Mouse (Mus musculus) MN1 (cell line): ENCODE data around the gene Btbd16.

Source experiments
- DNase-seq: peaks from one replicate; pipeline ENCODE4 v3.0.0-alpha.2; 2016; ENCODE audit warnings: low spot score

Gene Btbd16

DNA sequence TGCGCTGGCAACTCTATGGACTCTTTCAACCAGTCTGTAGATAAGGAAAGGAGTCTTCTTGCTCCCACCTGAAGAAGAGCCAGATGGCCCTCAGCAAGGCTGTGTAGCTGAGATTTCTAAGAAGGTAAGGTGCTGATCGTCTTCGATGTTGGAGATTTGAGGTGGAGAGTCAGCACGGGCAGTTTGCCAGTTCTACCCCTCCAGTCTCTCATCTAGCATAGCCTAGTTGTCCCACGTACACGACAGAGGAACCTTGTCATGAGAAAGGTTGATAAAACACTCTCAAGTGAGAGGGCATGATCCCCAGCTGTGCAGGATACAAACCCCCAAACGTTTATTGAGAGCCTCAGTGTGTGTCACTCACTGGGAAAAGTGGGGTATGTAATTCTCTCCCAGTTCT lies 90.8 kb downstream of the Btbd16 start:
- no peak for DNase-seq

DNA sequence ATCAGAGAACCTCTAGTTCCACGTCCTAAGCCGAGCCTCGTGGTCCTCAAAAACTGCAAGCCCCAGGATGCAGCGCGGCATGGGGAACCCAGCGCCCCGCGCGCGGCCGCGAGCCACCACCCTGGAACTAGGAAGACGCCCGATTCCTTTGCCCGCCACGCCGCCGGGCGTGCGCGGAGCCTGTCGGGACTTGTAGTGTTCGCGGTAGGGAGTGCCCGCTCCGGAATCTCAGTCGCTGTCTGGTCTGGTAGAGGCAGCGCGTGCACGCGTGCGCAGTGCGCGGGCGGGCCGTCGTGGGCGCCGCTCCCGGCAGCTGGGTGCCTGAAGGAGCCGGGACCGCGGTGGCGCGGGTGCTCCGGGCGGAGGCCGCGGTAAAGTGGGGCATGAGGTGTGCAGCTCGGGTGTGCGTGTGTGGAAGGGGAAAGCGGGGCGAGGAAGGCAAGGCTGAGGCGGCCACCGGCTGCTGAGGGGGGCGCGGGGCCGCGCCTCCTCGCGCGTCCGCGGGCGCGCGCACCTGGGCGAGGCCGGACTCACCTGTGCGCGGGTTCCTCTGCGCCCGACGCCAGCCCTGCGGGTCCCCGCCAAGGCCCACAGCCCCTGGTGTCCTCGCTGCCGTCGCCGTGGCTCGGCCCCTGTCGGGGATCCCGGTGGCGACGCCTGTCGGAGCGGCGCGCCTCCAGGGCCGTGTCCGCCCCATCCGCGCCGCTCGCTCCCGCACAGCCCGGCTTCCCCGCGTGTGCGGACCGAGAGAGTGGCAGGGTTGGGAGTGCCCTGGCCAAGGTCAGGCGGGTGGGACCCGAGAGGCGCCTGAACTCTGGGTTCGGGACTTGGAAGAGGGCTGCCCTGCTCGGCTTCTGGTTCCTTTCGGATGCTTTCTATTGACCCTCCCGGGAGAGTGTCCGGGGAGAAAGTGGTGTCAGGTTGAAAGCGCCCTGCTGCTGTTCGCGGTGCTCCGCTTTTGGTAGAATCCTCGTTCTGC lies 92.0 kb downstream of the Btbd16 start, which contains the start of gene Plekha1:
Gene Plekha1, plus strand, starts transcription at position 144 of the 979 bp plus-strand sequence.
- DNase-seq: no peak

- DNase-seq: no peak
Observed at GRCm38 (mm10) chr7:130866640-130867039, 92.8 kb downstream of the Btbd16 start.

DNA sequence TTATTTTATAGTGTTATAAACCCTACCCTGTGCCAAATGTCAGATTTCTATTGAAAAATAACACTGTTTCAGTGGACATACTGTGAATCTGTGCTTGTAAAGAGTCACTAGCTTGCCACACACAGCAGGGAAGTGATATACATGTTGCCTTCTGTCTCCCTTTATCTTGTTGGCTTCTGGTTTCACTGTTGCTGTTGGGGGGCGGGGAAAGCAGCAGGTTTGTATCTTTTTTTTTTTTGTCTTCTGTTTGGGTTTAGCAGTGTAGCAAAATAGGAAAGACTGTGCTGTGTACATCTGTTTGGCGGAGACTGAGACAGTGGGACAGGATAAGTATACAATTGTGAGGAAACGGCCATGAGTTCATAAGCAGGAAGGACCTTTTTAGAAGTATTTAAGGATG lies 93.4 kb downstream of the Btbd16 start:
- DNase-seq: no peak
